Mouse (Mus musculus): ENCODE measurements at regions not wholly inside any gene's neighbourhood (a gene's known extent, or its start where the extent isn't known, plus 50 kb on each side); places are given as distances from the start of the nearest gene placed in this dataset.
"Not testable (repeated sequence)": the region's sequence is repeated elsewhere in the genome, so short reads cannot be mapped to it uniquely, and the experiment has no call there.

GRCm38 (mm10) chr13:11030874-11031273 is 670.2 kb upstream of the Chrm3 start:
- H3K9me3 ChIP-seq (ENCODE audit: control insufficient read depth, low read length); H3K36me3 ChIP-seq (ENCODE audit: control insufficient read depth, insufficient read depth, low read length); H3K9ac ChIP-seq (ENCODE audit: low read depth, low read length); ATAC-seq; H3K27me3 ChIP-seq (replicated peaks; ENCODE audit: control insufficient read depth, insufficient read depth, low read length); H3K4me2 ChIP-seq (ENCODE audit: low read length); H3K27ac ChIP-seq (ENCODE audit: low read depth, low read length); H3K4me3 ChIP-seq (ENCODE audit: low read length); H3K4me1 ChIP-seq (ENCODE audit: control insufficient read depth, insufficient read depth, low read depth, low read length): not testable (repeated sequence)

DNA sequence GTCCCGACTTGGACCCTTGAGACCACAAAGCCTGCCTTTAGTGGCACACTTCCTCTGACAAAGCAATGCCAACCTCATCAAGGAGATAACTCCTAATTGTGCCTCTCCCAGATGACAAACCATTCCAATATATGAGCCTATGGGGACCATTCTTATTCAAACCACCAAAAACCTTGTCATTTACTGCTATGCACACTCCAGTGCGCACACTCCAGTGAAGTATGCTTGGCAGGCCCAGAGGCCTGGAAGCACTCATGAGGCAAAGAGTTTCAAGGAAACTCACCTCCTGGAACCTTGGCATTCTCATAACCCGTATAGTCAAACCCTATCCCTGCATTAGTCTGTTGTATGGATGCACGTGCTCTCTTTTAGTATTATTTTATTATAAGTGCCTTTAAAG is 669.7 kb upstream of the Chrm3 start:
- ATAC-seq: no peak
- H3K27ac ChIP-seq (ENCODE audit: low read depth, low read length): no peak overlapping the region
- no peak overlapping the region for H3K9ac ChIP-seq (ENCODE audit: low read depth, low read length)
- no peaks in the 10 kb centered on the region for H3K9me3 ChIP-seq (ENCODE audit: control insufficient read depth, low read length)
- 75% methylated on average over 4 of the region's 4 CpGs for WGBS
- H3K4me2 ChIP-seq (ENCODE audit: low read length): no peak overlapping the region
- H3K4me3 ChIP-seq (ENCODE audit: low read length): no peak overlapping the region
- H3K4me1 ChIP-seq (ENCODE audit: control insufficient read depth, insufficient read depth, low read depth, low read length): no peaks in the 10 kb centered on the region
- no peaks in the 10 kb centered on the region for H3K27me3 ChIP-seq (replicated peaks; ENCODE audit: control insufficient read depth, insufficient read depth, low read length)
- H3K36me3 ChIP-seq (ENCODE audit: control insufficient read depth, insufficient read depth, low read length): no peaks in the 10 kb centered on the region

- no peak overlapping the region for H3K27ac ChIP-seq (ENCODE audit: low read depth, low read length)
- no peaks in the 10 kb centered on the region for H3K27me3 ChIP-seq (replicated peaks; ENCODE audit: control insufficient read depth, insufficient read depth, low read length)
- H3K4me2 ChIP-seq (ENCODE audit: low read length): no peak overlapping the region
- H3K4me1 ChIP-seq (ENCODE audit: control insufficient read depth, insufficient read depth, low read depth, low read length): no peaks in the 10 kb centered on the region
- peak; percentile 56; the same call in 1 of the 2 replicates for ATAC-seq
- H3K9ac ChIP-seq (ENCODE audit: low read depth, low read length): no peak overlapping the region
- no peak overlapping the region for H3K4me3 ChIP-seq (ENCODE audit: low read length)
- H3K9me3 ChIP-seq (ENCODE audit: control insufficient read depth, low read length): no peaks in the 10 kb centered on the region
- 58% methylated on average over 3 of the region's 3 CpGs for WGBS
- no peaks in the 10 kb centered on the region for H3K36me3 ChIP-seq (ENCODE audit: control insufficient read depth, insufficient read depth, low read length)
Observed at GRCm38 (mm10) chr13:11025918-11026317, 665.3 kb upstream of the Chrm3 start.

DNA sequence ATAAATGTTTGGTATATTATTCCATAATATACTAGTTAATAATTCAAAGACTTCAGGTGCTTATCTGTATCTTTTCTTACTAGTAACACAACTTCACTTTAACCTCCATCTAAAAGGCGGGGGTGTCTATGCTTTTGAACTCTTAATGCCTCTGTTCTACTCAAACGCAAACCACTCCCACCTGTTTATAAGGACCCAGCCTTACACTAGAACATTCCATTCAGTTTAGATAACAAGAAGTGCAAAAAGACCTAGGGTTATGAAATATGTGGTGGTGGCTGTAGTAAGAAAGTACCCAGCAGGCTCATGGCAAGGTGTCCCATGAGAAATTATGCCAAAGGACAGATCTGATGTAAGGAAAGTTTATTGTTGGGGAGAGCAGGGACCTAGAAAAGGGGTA is 663.8 kb upstream of the Chrm3 start:
- Histone ChIP-seq H3K27me3 (replicated peaks; ENCODE audit: control insufficient read depth, insufficient read depth, low read length) (no peaks in the 10 kb centered on the region), H3K36me3 (ENCODE audit: control insufficient read depth, insufficient read depth, low read length) (no peaks in the 10 kb centered on the region), H3K9me3 (ENCODE audit: control insufficient read depth, low read length) (no peaks in the 10 kb centered on the region), H3K4me1 (ENCODE audit: control insufficient read depth, insufficient read depth, low read depth, low read length) (no peaks in the 10 kb centered on the region), H3K4me2 (ENCODE audit: low read length) (no peak overlapping the region), H3K9ac (ENCODE audit: low read depth, low read length) (no peak overlapping the region), H3K4me3 (ENCODE audit: low read length) (no peak overlapping the region), H3K27ac (ENCODE audit: low read depth, low read length) (no peak overlapping the region)
- WGBS: 93% methylated on average over 2 of the region's 2 CpGs
- no peak for ATAC-seq

DNA sequence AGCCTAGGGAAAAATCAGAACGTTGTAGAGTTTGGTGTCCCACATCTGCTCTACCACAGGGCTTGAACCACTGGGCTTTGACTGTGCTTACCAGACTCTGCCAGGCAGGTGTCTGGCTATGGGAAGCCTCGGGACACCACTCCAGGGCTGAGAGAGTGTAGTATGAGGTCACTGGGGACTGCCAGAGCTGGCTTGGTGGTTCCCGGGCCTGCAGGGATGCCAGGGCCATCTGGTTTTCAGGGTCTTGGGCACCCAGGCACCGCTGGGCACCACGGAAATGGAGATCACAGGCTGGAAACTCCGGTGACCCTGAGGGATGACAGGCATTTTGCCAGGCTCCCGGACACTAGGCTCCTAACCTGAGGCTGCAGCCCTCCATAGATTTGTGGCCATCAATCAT is 656.9 kb upstream of the Chrm3 start:
- H3K27me3 ChIP-seq (replicated peaks; ENCODE audit: control insufficient read depth, insufficient read depth, low read length): no peaks in the 10 kb centered on the region
- no peak for ATAC-seq
- 89% methylated on average over 7 of the region's 7 CpGs for WGBS
- H3K4me3 ChIP-seq (ENCODE audit: low read length): no peak overlapping the region
- no peaks in the 10 kb centered on the region for H3K9me3 ChIP-seq (ENCODE audit: control insufficient read depth, low read length)
- H3K36me3 ChIP-seq (ENCODE audit: control insufficient read depth, insufficient read depth, low read length): no peaks in the 10 kb centered on the region
- no peak overlapping the region for H3K27ac ChIP-seq (ENCODE audit: low read depth, low read length)
- no peak overlapping the region for H3K4me2 ChIP-seq (ENCODE audit: low read length)
- H3K4me1 ChIP-seq (ENCODE audit: control insufficient read depth, insufficient read depth, low read depth, low read length): no peaks in the 10 kb centered on the region
- H3K9ac ChIP-seq (ENCODE audit: low read depth, low read length): no peak overlapping the region

GRCm38 (mm10) chr13:11005374-11005773 is 644.7 kb upstream of the Chrm3 start:
- H3K27ac ChIP-seq (ENCODE audit: low read depth, low read length): no peak overlapping the region
- no peaks in the 10 kb centered on the region for H3K4me1 ChIP-seq (ENCODE audit: control insufficient read depth, insufficient read depth, low read depth, low read length)
- no peaks in the 10 kb centered on the region for H3K27me3 ChIP-seq (replicated peaks; ENCODE audit: control insufficient read depth, insufficient read depth, low read length)
- no peaks in the 10 kb centered on the region for H3K9me3 ChIP-seq (ENCODE audit: control insufficient read depth, low read length)
- no peak overlapping the region for H3K4me3 ChIP-seq (ENCODE audit: low read length)
- no peak overlapping the region for H3K9ac ChIP-seq (ENCODE audit: low read depth, low read length)
- ATAC-seq: no peak
- no peak overlapping the region for H3K4me2 ChIP-seq (ENCODE audit: low read length)
- H3K36me3 ChIP-seq (ENCODE audit: control insufficient read depth, insufficient read depth, low read length): no peaks in the 10 kb centered on the region
- WGBS: 31% methylated on average over 4 of the region's 4 CpGs

GRCm38 (mm10) chr13:10991151-10991550 is 630.5 kb upstream of the Chrm3 start:
- WGBS: 90% methylated on average over 3 of the region's 3 CpGs
- no peaks in the 10 kb centered on the region for H3K4me1 ChIP-seq (ENCODE audit: control insufficient read depth, insufficient read depth, low read depth, low read length)
- no peaks in the 10 kb centered on the region for H3K27me3 ChIP-seq (replicated peaks; ENCODE audit: control insufficient read depth, insufficient read depth, low read length)
- no peak overlapping the region for H3K27ac ChIP-seq (ENCODE audit: low read depth, low read length)
- H3K9ac ChIP-seq (ENCODE audit: low read depth, low read length): no peak overlapping the region
- ATAC-seq: no peak
- H3K4me2 ChIP-seq (ENCODE audit: low read length): no peak overlapping the region
- H3K36me3 ChIP-seq (ENCODE audit: control insufficient read depth, insufficient read depth, low read length): no peaks in the 10 kb centered on the region
- no peak overlapping the region for H3K4me3 ChIP-seq (ENCODE audit: low read length)
- no peaks in the 10 kb centered on the region for H3K9me3 ChIP-seq (ENCODE audit: control insufficient read depth, low read length)

DNA sequence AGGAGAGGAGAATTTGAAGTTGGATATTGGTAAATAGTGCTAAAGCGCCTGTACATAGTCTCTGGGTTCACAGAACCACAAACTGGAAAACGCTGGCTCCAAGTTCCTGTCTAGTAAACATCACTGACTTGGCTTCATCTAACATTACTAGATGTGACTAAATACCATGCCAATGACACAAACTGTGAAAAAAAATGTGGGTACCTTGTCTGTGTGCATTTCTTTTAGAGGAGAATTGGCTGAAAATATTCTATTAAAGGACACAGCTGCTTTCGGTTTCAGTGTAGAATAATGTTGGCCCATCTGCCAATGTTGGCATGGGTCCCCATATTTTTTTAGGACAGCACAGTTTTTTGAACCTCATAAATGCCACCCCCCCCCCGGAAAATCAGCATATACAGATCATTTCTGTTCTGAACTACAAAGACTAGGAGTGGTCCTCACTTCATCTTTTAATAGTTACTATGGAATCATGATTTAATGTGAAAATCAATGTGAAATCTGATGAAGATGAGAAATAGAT is 629.9 kb upstream of the Chrm3 start:
- Histone ChIP-seq H3K4me3 (ENCODE audit: low read length) (no peak overlapping the region), H3K9me3 (ENCODE audit: control insufficient read depth, low read length) (no peaks in the 10 kb centered on the region), H3K36me3 (ENCODE audit: control insufficient read depth, insufficient read depth, low read length) (no peaks in the 10 kb centered on the region), H3K9ac (ENCODE audit: low read depth, low read length) (no peak overlapping the region), H3K4me2 (ENCODE audit: low read length) (no peak overlapping the region), H3K27ac (ENCODE audit: low read depth, low read length) (no peak overlapping the region), H3K4me1 (ENCODE audit: control insufficient read depth, insufficient read depth, low read depth, low read length) (no peaks in the 10 kb centered on the region), H3K27me3 (replicated peaks; ENCODE audit: control insufficient read depth, insufficient read depth, low read length) (no peaks in the 10 kb centered on the region)
- ATAC-seq: no peak
- 80% methylated on average over 4 of the region's 4 CpGs for WGBS

DNA sequence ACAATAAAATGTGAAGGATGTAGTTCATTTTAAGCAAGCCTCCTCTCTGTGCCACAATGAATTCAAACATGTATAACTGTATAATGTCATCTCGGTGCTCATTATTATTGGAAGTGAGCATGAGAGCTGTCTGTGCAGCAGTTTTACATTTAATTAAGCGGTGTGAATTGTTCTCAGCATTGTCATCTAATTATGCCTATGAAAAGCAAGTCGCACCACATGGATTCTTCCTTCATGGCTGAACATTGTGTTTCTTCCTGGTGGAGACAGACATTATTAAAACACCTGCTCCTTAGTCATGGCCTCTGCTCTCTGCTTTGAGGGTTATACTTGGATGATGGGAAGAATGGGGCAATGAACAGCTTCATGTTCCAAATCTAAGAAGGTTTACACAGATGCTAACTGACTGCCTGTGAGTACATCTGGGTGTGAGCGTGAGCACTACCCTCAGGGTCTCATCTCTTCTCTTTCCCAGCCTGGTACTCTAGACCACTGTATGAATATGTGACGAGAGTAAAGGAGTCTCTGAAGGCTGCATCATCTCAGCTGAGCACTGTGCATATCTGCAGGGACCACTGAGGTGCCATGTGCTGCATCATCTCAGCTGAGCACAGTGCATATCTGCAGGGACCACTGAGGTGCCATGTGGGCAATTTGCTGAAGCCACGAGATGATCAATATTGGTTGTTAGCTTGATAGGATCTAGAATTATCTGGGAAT is 628.6 kb upstream of the Chrm3 start:
- 54% methylated on average over 6 of the region's 6 CpGs for WGBS
- no peaks in the 10 kb centered on the region for H3K9me3 ChIP-seq (ENCODE audit: control insufficient read depth, low read length)
- no peak overlapping the region for H3K9ac ChIP-seq (ENCODE audit: low read depth, low read length)
- no peaks in the 10 kb centered on the region for H3K27me3 ChIP-seq (replicated peaks; ENCODE audit: control insufficient read depth, insufficient read depth, low read length)
- H3K36me3 ChIP-seq (ENCODE audit: control insufficient read depth, insufficient read depth, low read length): no peaks in the 10 kb centered on the region
- no peak overlapping the region for H3K27ac ChIP-seq (ENCODE audit: low read depth, low read length)
- ATAC-seq: peak; percentile 56
- H3K4me1 ChIP-seq (ENCODE audit: control insufficient read depth, insufficient read depth, low read depth, low read length): no peaks in the 10 kb centered on the region
- no peak overlapping the region for H3K4me2 ChIP-seq (ENCODE audit: low read length)
- H3K4me3 ChIP-seq (ENCODE audit: low read length): no peak overlapping the region
